Mouse (Mus musculus) midbrain, postnatal 0 days (tissue): ENCODE measurements around the gene Rnf212. TPM values are rescaled to one million over a fixed set of nuclear protein-coding genes. Genes with fewer than 3 reads are reported as not detected.
A peak's percentile ranks its signal among the peaks of the same experiment; 100 is the strongest.
"Not testable (repeated sequence)": the region's sequence is repeated elsewhere in the genome, so short reads cannot be mapped to it uniquely, and the experiment has no call there.

Experiments used
- ATAC-seq: fragments of 200-750 bp; cut with Nextera tagmentation; 2 replicates; pipeline ENCODE4 v1.8.0; 2017; ENCODE audit warnings: moderate number of reproducible peaks, mild to moderate bottlenecking, moderate TSS enrichment, moderate library complexity; ENCODE audit not compliant: low FRiP score
- DNase-seq: peaks from one replicate; pipeline ENCODE4 v3.0.0-alpha.2; 2015; ENCODE audit warnings: low spot score
- H3K27ac ChIP-seq: fragments of 300-500 bp; sonication (generic); 2 replicates; pipeline ENCODE4 v1.5.1; 2014; ENCODE audit warnings: low read depth, mild to moderate bottlenecking, low read length, mixed read lengths
- H3K27me3 ChIP-seq: fragments of 300-500 bp; sonication (generic); 2 replicates; pipeline ENCODE4 v1.6.1; 2014; ENCODE audit warnings: low read length, control low read depth, mixed read lengths; ENCODE audit not compliant: insufficient read depth
- H3K36me3 ChIP-seq: fragments of 300-500 bp; sonication (generic); 2 replicates; pipeline ENCODE4 v1.6.1; 2014; ENCODE audit warnings: low read length, control low read depth, mixed read lengths; ENCODE audit not compliant: insufficient read depth
- H3K4me1 ChIP-seq: fragments of 300-500 bp; sonication (generic); 2 replicates; pipeline ENCODE4 v1.6.1; 2014; ENCODE audit warnings: mild to moderate bottlenecking, control low read depth, antibody characterized with exemption, low read length, mixed read lengths; ENCODE audit not compliant: insufficient read depth
- H3K4me2 ChIP-seq: fragments of 300-500 bp; sonication (generic); 2 replicates; pipeline ENCODE4 v1.6.1; 2014; ENCODE audit warnings: low read depth, mild to moderate bottlenecking, low read length, mixed read lengths; ENCODE audit not compliant: poor library complexity, severe bottlenecking
- H3K4me3 ChIP-seq: fragments of 300-500 bp; sonication (generic); 2 replicates; pipeline ENCODE4 v1.5.1; 2014; ENCODE audit warnings: low read depth, mild to moderate bottlenecking, low read length, moderate library complexity
- H3K9ac ChIP-seq: fragments of 300-500 bp; sonication (generic); replicated peaks from 2 replicates; pipeline ENCODE4 v1.6.1; 2014; ENCODE audit warnings: mild to moderate bottlenecking, low read length, moderate library complexity, mixed read lengths; ENCODE audit not compliant: poor library complexity, severe bottlenecking
- H3K9me3 ChIP-seq: fragments of 300-500 bp; sonication (generic); 2 replicates; pipeline ENCODE4 v1.6.1; 2016; ENCODE audit warnings: low read length, control low read depth
- CTCF ChIP-seq: IDR thresholded peaks from 2 replicates; pipeline ENCODE4 v1.5.1; 2016; ENCODE audit warnings: antibody characterized with exemption, mild to moderate bottlenecking
- WGBS: fragments of 180-500 bp; shearing (Covaris S2); extraction: QIAGEN DNeasy Blood & Tissue Kit; methylation state at CpG from one replicate; pipeline ENCODE4 v1.1.7; 2014; 5-methylcytosine and 5-hydroxymethylcytosine counted together
- polyA plus RNA-seq: library from polyadenylated mRNA; unstranded; fragments of >200 nt; fragmentation: Nextera tagmentation; extraction: Ambion mirVana; gene quantifications from 2 replicates; pipeline ENCODE4 v1.2.1, GENCODE M21; 2015
- total RNA-seq: library from RNA; depleted of rRNA; stranded (reverse); fragments of >200 nt; gene quantifications from 2 replicates; pipeline ENCODE4 v1.2.3, GENCODE M21; 2014; rRNA removed

The Rnf212 gene
- total RNA-seq (not detected in 2 replicates), polyA plus RNA-seq (not detected in 2 replicates)

DNA sequence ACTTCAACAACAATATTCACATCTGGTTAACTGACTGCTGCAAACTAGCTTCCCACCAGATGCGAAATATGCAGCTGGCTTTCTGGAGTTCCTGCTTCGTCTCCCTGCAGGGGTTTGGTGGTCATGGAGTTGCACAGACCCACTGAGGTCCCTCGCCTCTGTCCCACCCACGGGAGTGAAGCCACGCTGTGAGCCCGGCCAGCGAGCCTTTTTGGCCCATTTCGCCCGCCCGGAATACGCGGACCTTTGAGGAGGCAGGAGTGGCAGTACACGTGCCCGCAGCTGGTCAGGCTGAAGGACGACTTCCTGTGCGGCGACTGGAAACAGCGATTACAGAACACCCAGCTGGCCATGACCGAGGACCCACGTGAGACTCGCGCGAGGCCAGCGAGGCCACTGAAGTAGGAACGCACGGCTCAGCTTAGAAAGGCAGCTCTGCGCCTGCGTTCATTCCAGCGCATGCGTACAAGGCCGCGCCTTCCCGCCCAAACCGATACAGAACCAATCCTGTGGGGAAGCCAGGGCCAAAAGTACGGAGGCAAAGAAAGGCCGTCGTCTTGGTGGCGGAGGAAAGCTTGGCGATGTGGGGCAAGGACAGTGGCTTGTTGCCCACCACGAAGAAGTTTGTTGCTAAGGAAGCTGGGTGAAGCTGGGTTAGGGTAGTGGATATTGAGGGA, at the start of gene Rnf212:
TSS of gene Rnf212 (minus strand) at position 353 of the 677 bp plus-strand sequence.
- Histone ChIP-seq H3K9ac (no peak within 1 kb of the TSS), H3K4me1 (no peaks in the 10 kb centered on the region), H3K36me3 (no peaks in the 10 kb centered on the region), H3K27me3 (no peaks in the 10 kb centered on the region), H3K9me3 (no peaks in the 10 kb centered on the region), H3K4me2 (no peak within 1 kb of the TSS), H3K27ac (no peak within 1 kb of the TSS), H3K4me3 (no peak within 1 kb of the TSS)
- TF ChIP-seq CTCF = no peak
- DNase-seq (no peak), ATAC-seq (no peak)
- 80% methylated on average over 40 of the region's 40 CpGs for WGBS

GRCm38 (mm10) chr5:108823276-108823675, 48.5 kb upstream of the Rnf212 start:
- no peak overlapping the region for H3K4me2 ChIP-seq
- no peak overlapping the region for H3K27ac ChIP-seq
- no peaks in the 10 kb centered on the region for H3K36me3 ChIP-seq
- no peaks in the 10 kb centered on the region for H3K27me3 ChIP-seq
- no peak overlapping the region for H3K4me3 ChIP-seq
- H3K9me3 ChIP-seq = no peaks in the 10 kb centered on the region
- WGBS = 63% methylated on average over 2 of the region's 2 CpGs
- peak; percentile 34 for DNase-seq
- no peak overlapping the region for H3K9ac ChIP-seq
- ATAC-seq = no peak
- TF ChIP-seq CTCF = no peak
- H3K4me1 ChIP-seq = no peaks in the 10 kb centered on the region

DNA sequence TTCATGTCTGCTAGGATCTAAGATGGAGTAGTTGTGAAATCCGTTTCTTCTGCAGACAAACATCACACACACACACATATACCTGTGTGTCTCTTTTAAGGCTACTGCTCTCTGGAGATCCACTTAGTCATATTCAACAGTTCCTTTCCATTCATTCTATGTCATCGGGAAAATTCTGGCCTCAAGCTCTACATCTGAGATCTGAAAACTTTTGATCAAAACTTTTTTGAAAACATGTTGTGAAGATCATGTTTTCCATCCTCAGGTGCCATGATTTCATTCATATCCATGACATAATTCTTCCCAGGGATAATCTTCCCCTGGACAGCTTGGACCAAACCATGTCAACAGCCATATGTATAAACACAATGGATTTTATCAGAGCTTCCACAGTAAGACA, 34.0 kb upstream of the Rnf212 start, which contains the start of gene Vmn2r8:
TSS of gene Vmn2r8 (minus strand) at position 101 of the 400 bp plus-strand sequence.
- WGBS = 79% methylated on average over 2 of the region's 2 CpGs
- not testable (repeated sequence) for ATAC-seq, H3K4me3 ChIP-seq, H3K4me2 ChIP-seq, H3K27ac ChIP-seq, H3K9ac ChIP-seq, H3K4me1 ChIP-seq, H3K36me3 ChIP-seq, H3K9me3 ChIP-seq, H3K27me3 ChIP-seq, DNase-seq

- DNase-seq = no peak
- no peak for TF ChIP-seq CTCF
- no peak for ATAC-seq
- Histone ChIP-seq H3K4me1 (no peaks in the 10 kb centered on the region), H3K27me3 (no peaks in the 10 kb centered on the region), H3K4me2 (no peak overlapping the region), H3K4me3 (no peak overlapping the region), H3K9me3 (no peaks in the 10 kb centered on the region), H3K9ac (no peak overlapping the region), H3K36me3 (no peaks in the 10 kb centered on the region), H3K27ac (no peak overlapping the region)
- 56% methylated on average over 1 of the region's 1 CpGs for WGBS
Measured at GRCm38 (mm10) chr5:108803646-108804045, 28.9 kb upstream of the Rnf212 start.

GRCm38 (mm10) chr5:108795263-108795662, 20.5 kb upstream of the Rnf212 start, which contains the start of gene Tmed11:
Tmed11 (minus strand) TSS chr5:108795363.
- not testable (repeated sequence) for DNase-seq, H3K27ac ChIP-seq, H3K4me1 ChIP-seq, H3K27me3 ChIP-seq, H3K4me2 ChIP-seq, H3K4me3 ChIP-seq, H3K36me3 ChIP-seq, H3K9me3 ChIP-seq, ATAC-seq, H3K9ac ChIP-seq
- WGBS = 56% methylated on average over 2 of the region's 2 CpGs

GRCm38 (mm10) chr5:108790385-108790784, 15.6 kb upstream of the Rnf212 start:
- DNase-seq, H3K4me2 ChIP-seq, H3K9me3 ChIP-seq, ATAC-seq, H3K9ac ChIP-seq, H3K27ac ChIP-seq, H3K36me3 ChIP-seq, H3K4me1 ChIP-seq, H3K4me3 ChIP-seq, H3K27me3 ChIP-seq: not testable (repeated sequence)
- 32% methylated on average over 1 of the region's 1 CpGs for WGBS
- peak; percentile 68 for TF ChIP-seq CTCF
